Mouse (Mus musculus): ENCODE data around the gene Serhl.

- no peak for TF ChIP-seq POLR2A (IDR thresholded peaks at IDR 0.05; ENCODE audit: low read depth, low read length)
- no peak for TF ChIP-seq CTCF (IDR thresholded peaks at IDR 0.05; ENCODE audit: extremely low read depth, insufficient read length, insufficient replicate concordance, low read depth, low read length)
These were observed 17.1 kb downstream of the Serhl start for GRCm38 (mm10) chr15:83106426-83106825.

Data from small intestine, adult 2 months (tissue).